Mouse (Mus musculus): ENCODE measurements around the gene Tpp1.

Gene Tpp1

DNA sequence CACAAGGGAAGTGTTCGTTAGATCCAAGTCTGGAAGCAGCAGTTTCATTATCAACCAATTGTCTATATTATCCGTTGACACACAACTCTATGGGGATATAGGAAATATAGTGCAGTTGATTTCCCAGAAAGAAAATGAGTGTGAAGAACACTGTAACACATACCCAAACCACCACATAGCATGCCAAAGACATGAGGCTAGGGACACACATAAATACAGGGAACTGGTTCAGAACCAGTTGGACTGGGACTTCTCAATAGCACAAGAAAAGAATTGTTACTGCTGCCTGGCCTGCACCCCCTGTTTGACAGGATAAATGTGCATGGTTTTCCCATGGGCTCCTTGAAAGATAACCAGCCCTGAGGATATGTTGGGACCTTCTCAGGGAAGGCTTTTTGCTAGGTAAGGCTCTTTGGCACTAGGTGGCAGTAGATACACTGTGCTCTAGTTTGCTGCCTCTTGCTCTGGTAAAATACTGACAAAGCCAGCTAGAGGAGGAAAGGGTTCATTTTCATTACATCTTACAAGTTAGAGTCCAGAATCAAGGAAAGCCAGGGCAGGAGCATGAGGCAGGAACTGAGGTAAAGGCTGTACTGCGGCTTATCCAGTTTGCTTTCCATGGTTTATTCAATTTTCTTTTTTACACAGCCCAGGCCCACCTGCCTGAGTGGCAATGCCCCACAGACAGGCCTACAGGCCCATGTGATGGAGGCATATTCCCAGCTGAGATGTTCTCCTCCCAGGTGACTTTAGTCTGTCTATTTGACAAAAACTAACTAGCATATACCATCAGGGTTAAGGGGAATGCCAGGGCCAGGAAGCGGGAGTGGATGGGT, 25.7 kb downstream of the Tpp1 start:
- DNase-seq: peak; percentile 55

DNA sequence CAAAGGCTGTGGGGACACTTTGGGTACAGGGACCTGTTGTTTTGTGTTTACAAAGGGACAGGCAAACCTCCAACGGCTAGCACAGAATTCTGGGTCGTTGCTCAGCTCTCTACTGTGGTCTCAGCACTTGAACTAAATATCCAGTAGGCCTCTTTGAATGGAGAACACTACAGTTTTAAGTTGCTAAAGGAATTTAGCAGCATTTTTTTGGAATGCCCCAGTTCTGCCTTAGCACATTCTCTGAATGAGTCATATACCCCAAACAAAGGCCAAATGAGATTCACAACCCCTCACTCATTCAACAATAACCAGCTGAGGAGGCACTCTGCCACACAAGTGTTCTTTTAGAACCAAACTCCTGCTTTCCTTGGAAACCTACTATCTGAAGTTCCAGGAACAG, 30.1 kb downstream of the Tpp1 start:
- DNase-seq: no peak

GRCm38 (mm10) chr7:105715366-105715765, 36.7 kb downstream of the Tpp1 start:
- no peak for DNase-seq

DNA sequence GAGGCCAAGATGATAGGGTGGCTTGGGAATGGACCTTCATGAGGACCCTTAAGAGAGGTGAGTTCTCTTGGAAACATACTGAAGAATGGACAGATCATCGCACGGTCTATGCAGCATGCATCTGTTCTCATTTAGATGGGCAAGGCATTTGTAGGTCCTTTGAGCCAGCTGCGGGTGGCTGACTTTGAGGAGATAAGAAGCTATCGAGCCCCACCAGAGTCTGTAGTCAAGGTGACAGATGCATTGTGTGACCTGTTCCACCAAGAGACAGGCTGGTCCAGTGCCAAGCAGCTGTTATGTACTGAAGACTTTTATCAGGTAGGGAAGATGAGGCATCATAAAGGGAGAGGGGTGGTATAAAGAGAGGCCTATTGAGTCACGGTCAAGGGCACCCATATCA, 43.3 kb downstream of the Tpp1 start:
- DNase-seq: no peak

DNA sequence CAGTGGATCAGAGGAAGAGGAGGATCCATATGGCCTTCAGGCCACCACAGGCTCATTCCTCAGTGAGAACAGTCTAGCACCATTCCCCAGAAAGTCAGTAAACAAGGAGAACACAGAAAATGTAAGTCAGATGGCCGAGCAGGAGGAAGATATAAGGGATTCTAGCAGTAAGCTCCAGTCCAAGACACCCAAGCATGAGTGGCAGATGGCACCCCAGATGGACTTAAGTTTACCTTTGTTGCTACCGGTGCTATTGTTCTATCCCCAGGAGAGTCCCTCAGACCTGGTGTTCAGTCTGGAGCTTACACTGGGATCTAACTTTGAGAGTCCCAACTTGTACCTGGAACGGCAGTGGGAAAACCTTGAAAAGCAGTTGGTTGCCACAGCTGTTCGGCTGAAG, 48.2 kb downstream of the Tpp1 start:
- DNase-seq: no peak

DNA sequence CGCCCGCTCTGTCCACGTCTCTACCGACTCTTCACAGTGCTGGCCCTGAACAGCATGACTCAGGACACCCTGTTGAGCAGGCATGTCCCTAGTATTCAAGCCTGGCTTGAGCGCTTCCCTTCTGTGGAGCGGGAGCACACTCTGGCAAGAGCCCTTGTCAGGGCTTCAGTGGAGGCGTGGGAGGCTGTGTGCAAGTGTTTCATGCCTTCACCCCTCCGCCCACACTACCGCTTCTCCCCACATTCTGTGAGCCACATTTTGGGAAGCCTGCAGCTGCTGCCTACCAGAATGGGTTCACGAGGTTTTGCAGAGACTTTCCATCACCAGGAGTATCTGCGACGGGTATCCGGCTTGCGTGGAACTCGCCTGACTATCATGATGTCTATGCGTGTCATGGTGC, 48.9 kb downstream of the Tpp1 start:
- peak; percentile 64 for DNase-seq
